Mouse (Mus musculus) effector memory CD4-positive, alpha-beta T cell, adult 5 months (primary cell): Measurements from ENCODE around the gene Chchd1. TPM values are rescaled to one million over a fixed set of nuclear protein-coding genes. Genes with fewer than 3 reads are reported as not detected.

Experiments
- polyA plus RNA-seq: library from polyadenylated mRNA; unstranded; fragments of 100-300 nt; shearing (Covaris generic); gene quantifications from one replicate; pipeline ENCODE4 v1.2.1, GENCODE M21; 2017

Gene Chchd1
- polyA plus RNA-seq, result 76.9 TPM

GRCm38 (mm10) chr14:20702741-20703381 lies at the start of gene Chchd1:
Gene Chchd1 (plus strand): TSS chr14:20703006.

GRCm38 (mm10) chr14:20656361-20656760 lies 46.4 kb upstream of the Chchd1 start, which contains the start of gene Myoz1:
Gene Myoz1 (minus strand): TSS chr14:20656540.

GRCm38 (mm10) chr14:20668154-20668810 lies 34.5 kb upstream of the Chchd1 start, which contains the start of gene Synpo2l:
Gene Synpo2l (minus strand): TSS chr14:20668354.

GRCm38 (mm10) chr14:20674064-20674833 lies 28.6 kb upstream of the Chchd1 start, which contains the start of gene Sec24c:
Gene Sec24c (plus strand): TSS chr14:20674308.

GRCm38 (mm10) chr14:20694884-20695760 lies 7.7 kb upstream of the Chchd1 start, which contains the start of gene Fut11:
Gene Fut11 (plus strand): TSS chr14:20694968.

GRCm38 (mm10) chr14:20707201-20708190 lies 4.7 kb downstream of the Chchd1 start, which contains the start of gene Zswim8:
Gene Zswim8 (plus strand): TSS chr14:20707552.

GRCm38 (mm10) chr14:20733952-20734774 lies 31.4 kb downstream of the Chchd1 start, which contains the start of gene Ndst2:
Gene Ndst2 (minus strand): TSS chr14:20734562.

Other genes starting within 250 kb of the Chchd1 start
- gene Anxa7, start 222.9 kb upstream of the Chchd1 start, polyA plus RNA-seq, result 49.4 TPM
- 1.0 TPM for gene Mss51, start 206.1 kb upstream of the Chchd1 start, polyA plus RNA-seq
- gene Ppp3cb, start 156.4 kb upstream of the Chchd1 start, polyA plus RNA-seq, result 28.4 TPM
- 3.7 TPM for gene Usp54, start 61.9 kb upstream of the Chchd1 start, polyA plus RNA-seq
- gene Myoz1, start 46.5 kb upstream of the Chchd1 start, polyA plus RNA-seq, result not detected
- not detected for gene Synpo2l, start 34.7 kb upstream of the Chchd1 start, polyA plus RNA-seq
- gene Sec24c, start 28.7 kb upstream of the Chchd1 start, polyA plus RNA-seq, result 227 TPM
- 7.8 TPM for gene Fut11, start 8.0 kb upstream of the Chchd1 start, polyA plus RNA-seq
- 48.0 TPM for gene Zswim8, start 4.5 kb downstream of the Chchd1 start, polyA plus RNA-seq
- gene Ndst2, start 31.6 kb downstream of the Chchd1 start, polyA plus RNA-seq, result 25.0 TPM
- 10.3 TPM for gene Camk2g, start 91.1 kb downstream of the Chchd1 start, polyA plus RNA-seq
- not detected for gene Plau, start 133.7 kb downstream of the Chchd1 start, polyA plus RNA-seq
- gene Vcl, start 226.4 kb downstream of the Chchd1 start, polyA plus RNA-seq, result 4.2 TPM